Mouse (Mus musculus) lung, embryonic 15.5 days (tissue): Measurements from ENCODE around the gene Gatad2a. TPM values are rescaled to one million over a fixed set of nuclear protein-coding genes. Genes with fewer than 3 reads are reported as not detected.

Experiments used
- ATAC-seq: fragments of 200-750 bp; cut with Nextera tagmentation; 2 replicates; pipeline ENCODE4 v1.8.0; 2017; ENCODE audit warnings: moderate number of reproducible peaks, borderline replicate concordance; ENCODE audit not compliant: low FRiP score, low TSS enrichment; ENCODE audit errors: extremely low read depth
- H3K27ac ChIP-seq: fragments of 300-500 bp; sonication (generic); 2 replicates; pipeline ENCODE4 v1.5.1; 2015; ENCODE audit warnings: moderate library complexity, mild to moderate bottlenecking, inconsistent platforms
- H3K27me3 ChIP-seq: fragments of 300-500 bp; sonication (generic); 2 replicates; pipeline ENCODE4 v1.6.1; 2015; ENCODE audit warnings: inconsistent platforms
- H3K36me3 ChIP-seq: fragments of 300-500 bp; sonication (generic); 2 replicates; pipeline ENCODE4 v1.6.1; 2015; ENCODE audit warnings: inconsistent platforms
- H3K4me1 ChIP-seq: fragments of 300-500 bp; sonication (generic); 2 replicates; pipeline ENCODE4 v1.6.1; 2015; ENCODE audit warnings: inconsistent platforms
- H3K4me2 ChIP-seq: fragments of 300-500 bp; sonication (generic); 2 replicates; pipeline ENCODE4 v1.6.1; 2015; ENCODE audit warnings: inconsistent platforms, mild to moderate bottlenecking, moderate library complexity
- H3K4me3 ChIP-seq: fragments of 300-500 bp; sonication (generic); 2 replicates; pipeline ENCODE4 v1.5.1; 2015; ENCODE audit warnings: mild to moderate bottlenecking, inconsistent platforms
- H3K9ac ChIP-seq: fragments of 300-500 bp; sonication (generic); 2 replicates; pipeline ENCODE4 v1.6.1; 2015; ENCODE audit warnings: inconsistent platforms
- H3K9me3 ChIP-seq: fragments of 300-500 bp; sonication (generic); 2 replicates; pipeline ENCODE4 v1.6.1; 2016; ENCODE audit warnings: inconsistent platforms
- WGBS: fragments of 180-500 bp; shearing (Covaris S2); methylation state at CpG from one replicate; pipeline ENCODE4 v1.1.7; 2015; 5-methylcytosine and 5-hydroxymethylcytosine counted together
- polyA plus RNA-seq: library from polyadenylated mRNA; unstranded; fragments of >200 nt; fragmentation: Nextera tagmentation; extraction: Ambion mirVana; gene quantifications from 2 replicates; pipeline ENCODE4 v1.2.1, GENCODE M21; 2015

Gatad2a gene
- 60.3 and 64.3 TPM in 2 replicates for polyA plus RNA-seq

- under 1% methylated on average over 70 of the region's 87 CpGs for WGBS
- peak; percentile 99 for ATAC-seq
These were observed at the start of gene Gatad2a for GRCm38 (mm10) chr8:69995776-69996588. Gatad2a (minus strand) TSS chr8:69996384.

DNA sequence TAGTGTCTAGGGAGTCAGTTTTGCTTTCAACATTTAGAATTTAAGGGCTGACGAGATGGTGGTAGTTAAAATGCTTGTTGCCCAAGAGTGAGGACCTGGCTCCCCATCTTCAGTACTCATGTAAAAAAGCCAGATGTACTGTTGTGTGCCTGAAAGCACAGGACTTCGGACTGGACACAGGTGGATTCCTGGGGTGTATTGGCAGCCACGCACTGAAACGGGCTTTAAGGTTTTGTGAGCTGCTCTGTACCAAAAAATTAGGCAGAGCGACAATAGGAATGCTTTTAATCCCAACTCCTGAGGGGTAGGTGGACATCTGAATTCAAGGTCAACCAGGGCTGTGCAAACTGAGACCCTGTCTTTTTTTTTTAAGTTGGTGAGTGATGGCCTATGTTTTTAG lies 47.8 kb upstream of the Gatad2a start:
- H3K4me2 ChIP-seq: peak overlapping the region; percentile 88
- H3K36me3 ChIP-seq: peaks cover 6% of the 10 kb centered on the region
- no peak overlapping the region for H3K27ac ChIP-seq
- peak overlapping the region; percentile 99 for H3K4me3 ChIP-seq
- H3K27me3 ChIP-seq: no peaks in the 10 kb centered on the region
- H3K4me1 ChIP-seq: peaks cover 30% of the 10 kb centered on the region
- H3K9ac ChIP-seq: peak overlapping the region; percentile 96; the same call in 1 of the 2 replicates
- WGBS: 87% methylated on average over 5 of the region's 5 CpGs
- no peaks in the 10 kb centered on the region for H3K9me3 ChIP-seq
- no peak for ATAC-seq

More at GRCm38 (mm10) chr8:69995776-69996588, at the start of gene Gatad2a:
- peak within 1 kb of the TSS; percentile 99 for H3K4me3 ChIP-seq
- no peaks in the 10 kb centered on the region for H3K9me3 ChIP-seq
- peak within 1 kb of the TSS; percentile 95 for H3K27ac ChIP-seq
- H3K27me3 ChIP-seq: no peaks in the 10 kb centered on the region
- peaks cover 18% of the 10 kb centered on the region; the same call in 1 of the 2 replicates for H3K4me1 ChIP-seq
- H3K36me3 ChIP-seq: no peaks in the 10 kb centered on the region
- peak within 1 kb of the TSS; percentile 84 for H3K4me2 ChIP-seq
- peak within 1 kb of the TSS; percentile 91 for H3K9ac ChIP-seq

DNA sequence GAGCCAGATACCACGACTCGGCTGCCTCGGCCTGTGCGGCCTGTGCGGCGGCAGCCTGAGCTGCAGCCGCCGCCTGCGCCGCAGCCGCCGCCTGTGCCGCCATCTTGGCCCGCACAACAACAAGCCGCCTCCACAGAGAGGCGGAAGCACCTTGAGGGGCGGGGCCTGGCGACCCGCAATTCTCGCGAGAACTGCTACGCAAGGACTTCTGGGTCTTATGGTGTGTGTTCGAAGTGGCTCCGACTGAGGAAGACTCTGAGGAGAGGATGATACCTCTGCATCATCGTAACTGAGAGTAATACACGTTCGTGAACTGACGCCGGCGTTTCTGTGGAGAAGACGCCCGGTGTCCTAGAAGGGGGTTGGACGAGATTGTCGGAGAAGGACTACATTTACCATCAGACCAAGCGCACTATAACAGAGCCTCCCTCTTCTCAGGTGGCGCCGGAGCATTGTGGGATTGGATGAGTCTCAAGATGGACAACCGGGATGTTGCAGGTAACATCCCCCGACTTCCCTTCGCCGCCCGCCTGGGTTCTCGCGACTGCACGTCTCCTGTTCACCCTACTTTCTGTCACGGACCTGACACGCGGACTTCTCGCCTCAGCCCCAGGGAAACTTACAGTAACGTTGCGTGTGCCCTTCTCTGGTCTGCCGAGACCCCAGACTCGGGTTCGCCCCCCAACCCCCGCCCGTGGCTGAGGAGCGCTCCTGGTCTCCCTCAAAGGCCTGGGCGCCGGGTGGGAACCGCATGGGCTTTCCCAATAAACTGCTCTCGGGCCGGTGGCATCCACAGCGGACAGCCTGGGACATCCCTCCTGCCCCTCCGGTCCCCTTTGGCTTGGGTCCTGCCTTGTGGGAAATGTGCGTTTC lies 46.6 kb upstream of the Gatad2a start, which contains the start of the genes Mau2 and Sugp1:
Mau2 (minus strand) TSS at position 152 of the 873 bp plus-strand sequence.
Sugp1 (plus strand) TSS at position 231 of the 873 bp plus-strand sequence.
- Histone ChIP-seq H3K36me3 (peaks cover 4% of the 10 kb centered on the region; the same call in 1 of the 2 replicates), H3K27ac (peak within 1 kb of the TSS; percentile 68), H3K27me3 (no peaks in the 10 kb centered on the region), H3K4me2 (peak within 1 kb of the TSS; percentile 88), H3K4me3 (peak within 1 kb of the TSS; percentile 99), H3K4me1 (peaks cover 30% of the 10 kb centered on the region), H3K9me3 (no peaks in the 10 kb centered on the region), H3K9ac (peak within 1 kb of the TSS; percentile 96)
- under 1% methylated on average over 65 of the region's 65 CpGs for WGBS
- peak; percentile 96 for ATAC-seq

DNA sequence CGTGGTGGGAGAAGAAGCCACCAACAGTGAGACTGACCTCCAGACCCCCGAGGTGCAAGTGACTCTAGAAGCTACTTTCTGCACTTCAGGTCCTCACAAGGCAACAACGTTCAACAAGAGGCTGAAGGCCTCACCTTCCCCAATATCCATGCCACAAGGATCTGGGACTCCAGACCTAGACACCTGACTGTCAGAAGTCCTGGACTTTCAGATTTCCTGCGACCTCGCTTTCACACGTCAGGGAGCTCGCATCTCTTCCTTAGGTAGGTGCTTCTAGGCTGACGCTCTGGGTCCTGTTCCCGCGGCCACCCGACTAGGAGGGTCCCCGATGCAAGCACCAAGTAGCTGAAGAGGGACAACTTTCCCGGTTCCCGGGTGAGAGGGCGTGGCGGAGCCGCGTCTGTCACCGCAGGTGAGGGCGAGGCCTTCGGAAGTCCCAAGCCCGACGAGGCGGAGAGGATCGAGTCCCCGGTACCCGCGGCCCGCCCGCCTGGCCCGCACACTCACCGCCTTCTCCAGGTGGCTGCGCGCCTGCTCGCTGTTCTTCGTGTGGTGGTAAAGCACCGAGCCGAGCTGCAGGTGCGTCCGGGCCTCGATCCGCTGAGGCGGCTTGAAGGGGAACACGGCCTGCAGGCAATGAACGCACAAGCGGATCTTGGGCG lies 45.8 kb upstream of the Gatad2a start:
- WGBS: 1% methylated on average over 47 of the region's 47 CpGs
- Histone ChIP-seq H3K4me3 (peak overlapping the region; percentile 99), H3K27ac (0 out of 2 replicates have a peak overlapping the region, but pooled peaks have one; percentile 42), H3K4me2 (peak overlapping the region; percentile 88), H3K36me3 (peaks cover 4% of the 10 kb centered on the region; the same call in 1 of the 2 replicates), H3K9me3 (no peaks in the 10 kb centered on the region), H3K27me3 (no peaks in the 10 kb centered on the region), H3K4me1 (peaks cover 27% of the 10 kb centered on the region), H3K9ac (peak overlapping the region; percentile 96)
- ATAC-seq: peak; percentile 13

DNA sequence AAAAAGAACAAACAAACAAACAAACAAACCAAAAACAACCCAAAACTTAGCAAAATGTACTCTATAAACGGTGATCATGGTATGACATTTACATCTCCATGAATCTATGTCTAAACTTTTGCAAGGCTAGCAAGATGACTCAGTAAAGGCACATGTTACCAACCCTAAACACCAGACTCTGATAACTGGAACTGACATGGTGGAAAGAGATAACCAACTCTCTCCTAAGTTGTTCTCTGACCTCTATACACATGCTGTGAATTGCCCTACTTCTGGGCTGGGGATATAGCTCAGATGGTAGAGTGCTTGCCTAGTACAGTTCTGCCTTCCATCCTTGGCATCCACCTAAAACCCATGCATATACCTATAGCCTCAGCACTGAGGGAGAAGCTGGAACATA lies 41.8 kb upstream of the Gatad2a start:
- no peaks in the 10 kb centered on the region for H3K27me3 ChIP-seq
- H3K9me3 ChIP-seq: no peaks in the 10 kb centered on the region

DNA sequence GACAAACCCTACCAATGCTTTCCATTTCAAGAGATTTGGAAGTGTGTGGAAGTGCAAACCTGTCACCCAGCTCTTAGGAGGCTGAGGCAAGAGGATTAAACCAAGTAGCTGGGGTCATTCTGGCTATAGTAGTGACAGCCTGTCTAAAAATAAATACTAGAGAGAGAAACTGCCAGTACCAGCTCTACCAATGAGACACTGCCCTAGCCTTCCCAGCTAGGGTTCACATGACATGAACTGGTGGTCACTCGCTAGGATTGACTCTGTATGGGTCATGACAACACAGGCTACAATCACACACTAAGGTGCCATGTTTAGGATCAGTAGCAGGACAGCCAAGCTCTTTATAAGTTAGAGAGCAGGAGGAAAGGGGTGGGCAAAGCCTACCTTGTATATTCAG lies 34.1 kb upstream of the Gatad2a start:
- no peak overlapping the region for H3K4me2 ChIP-seq
- 97% methylated on average over 1 of the region's 1 CpGs for WGBS
- no peak overlapping the region for H3K27ac ChIP-seq
- no peak for ATAC-seq
- H3K4me1 ChIP-seq: no peaks in the 10 kb centered on the region
- H3K36me3 ChIP-seq: peaks cover 63% of the 10 kb centered on the region
- no peak overlapping the region for H3K4me3 ChIP-seq
- H3K9me3 ChIP-seq: no peaks in the 10 kb centered on the region
- no peaks in the 10 kb centered on the region for H3K27me3 ChIP-seq
- no peak overlapping the region for H3K9ac ChIP-seq

More for the DNA sequence above, 41.8 kb upstream of the Gatad2a start:
- Histone ChIP-seq H3K27ac (no peak overlapping the region), H3K9ac (no peak overlapping the region), H3K4me3 (no peak overlapping the region), H3K36me3 (peaks cover 4% of the 10 kb centered on the region; the same call in 1 of the 2 replicates), H3K4me1 (peaks cover 15% of the 10 kb centered on the region), H3K4me2 (no peak overlapping the region)
- ATAC-seq: no peak
- 89% methylated on average over 1 of the region's 1 CpGs for WGBS

GRCm38 (mm10) chr8:70026151-70026550 lies 30.0 kb upstream of the Gatad2a start:
- ATAC-seq: no peak
- Histone ChIP-seq H3K9me3 (no peaks in the 10 kb centered on the region), H3K27ac (no peak overlapping the region), H3K4me1 (no peaks in the 10 kb centered on the region), H3K36me3 (peaks cover 99% of the 10 kb centered on the region), H3K4me3 (no peak overlapping the region), H3K4me2 (no peak overlapping the region), H3K9ac (no peak overlapping the region), H3K27me3 (no peaks in the 10 kb centered on the region)
- WGBS: 89% methylated on average over 2 of the region's 2 CpGs

- no peaks in the 10 kb centered on the region for H3K9me3 ChIP-seq
- no peak for ATAC-seq
- H3K36me3 ChIP-seq: peaks cover 97% of the 10 kb centered on the region
- H3K27ac ChIP-seq: no peak overlapping the region
- H3K27me3 ChIP-seq: no peaks in the 10 kb centered on the region
- no peak overlapping the region for H3K4me3 ChIP-seq
- WGBS: 87% methylated on average over 8 of the region's 8 CpGs
- H3K4me2 ChIP-seq: no peak overlapping the region
- H3K9ac ChIP-seq: no peak overlapping the region
- H3K4me1 ChIP-seq: no peaks in the 10 kb centered on the region
These were observed 27.4 kb upstream of the Gatad2a start for GRCm38 (mm10) chr8:70023596-70023995.

- no peak overlapping the region for H3K4me3 ChIP-seq
- H3K27me3 ChIP-seq: no peaks in the 10 kb centered on the region
- H3K4me2 ChIP-seq: no peak overlapping the region
- no peak overlapping the region for H3K9ac ChIP-seq
- no peaks in the 10 kb centered on the region for H3K9me3 ChIP-seq
- H3K27ac ChIP-seq: no peak overlapping the region
- no peaks in the 10 kb centered on the region for H3K4me1 ChIP-seq
- peak; percentile 8; the same call in 1 of the 2 replicates for ATAC-seq
- H3K36me3 ChIP-seq: peaks cover 35% of the 10 kb centered on the region
- 63% methylated on average over 1 of the region's 1 CpGs for WGBS
These were observed 18.8 kb upstream of the Gatad2a start for GRCm38 (mm10) chr8:70015017-70015416.

DNA sequence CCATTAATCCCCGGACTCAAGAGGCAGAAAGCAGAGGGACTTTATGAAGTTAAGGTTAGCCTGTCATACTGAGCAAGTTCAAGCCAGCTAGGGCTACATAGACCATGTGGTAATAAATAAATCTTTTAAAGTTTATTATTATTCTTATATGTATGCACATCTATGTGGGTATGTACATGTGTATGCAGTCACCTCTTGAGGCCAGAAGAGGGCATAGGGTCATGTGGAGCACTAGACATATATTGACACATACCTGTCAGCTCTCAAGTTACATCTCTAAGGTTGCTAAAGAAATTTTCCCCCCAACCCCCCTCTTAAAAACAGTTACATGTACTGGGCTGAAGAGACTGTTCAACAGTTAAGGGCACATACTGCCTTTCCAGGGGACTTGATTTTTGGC lies 16.6 kb upstream of the Gatad2a start:
- Histone ChIP-seq H3K9ac (no peak overlapping the region), H3K27me3 (no peaks in the 10 kb centered on the region), H3K4me3 (no peak overlapping the region), H3K27ac (no peak overlapping the region), H3K9me3 (no peaks in the 10 kb centered on the region), H3K36me3 (peaks cover 13% of the 10 kb centered on the region), H3K4me2 (no peak overlapping the region), H3K4me1 (no peaks in the 10 kb centered on the region)
- 77% methylated on average over 1 of the region's 1 CpGs for WGBS
- no peak for ATAC-seq

- ATAC-seq: no peak
- 71% methylated on average over 3 of the region's 3 CpGs for WGBS
These were observed 16.2 kb upstream of the Gatad2a start for GRCm38 (mm10) chr8:70012350-70012749.

More at GRCm38 (mm10) chr8:70012350-70012749, 16.2 kb upstream of the Gatad2a start:
- Histone ChIP-seq H3K4me1 (no peaks in the 10 kb centered on the region), H3K27ac (no peak overlapping the region), H3K9me3 (no peaks in the 10 kb centered on the region), H3K4me3 (no peak overlapping the region), H3K36me3 (peaks cover 9% of the 10 kb centered on the region), H3K9ac (no peak overlapping the region), H3K27me3 (no peaks in the 10 kb centered on the region), H3K4me2 (no peak overlapping the region)
